Mouse (Mus musculus) ovary, postnatal 10 days (tissue): ENCODE results near the gene Depdc1b.

Source experiments
- DNase-seq: peaks from one replicate; pipeline ENCODE4 v3.0.0; 2022; ENCODE audit warnings: low spot score

Depdc1b gene

GRCm38 (mm10) chr13:108317414-108317813 lies 1.3 kb downstream of the Depdc1b start:
- no peak for DNase-seq

DNA sequence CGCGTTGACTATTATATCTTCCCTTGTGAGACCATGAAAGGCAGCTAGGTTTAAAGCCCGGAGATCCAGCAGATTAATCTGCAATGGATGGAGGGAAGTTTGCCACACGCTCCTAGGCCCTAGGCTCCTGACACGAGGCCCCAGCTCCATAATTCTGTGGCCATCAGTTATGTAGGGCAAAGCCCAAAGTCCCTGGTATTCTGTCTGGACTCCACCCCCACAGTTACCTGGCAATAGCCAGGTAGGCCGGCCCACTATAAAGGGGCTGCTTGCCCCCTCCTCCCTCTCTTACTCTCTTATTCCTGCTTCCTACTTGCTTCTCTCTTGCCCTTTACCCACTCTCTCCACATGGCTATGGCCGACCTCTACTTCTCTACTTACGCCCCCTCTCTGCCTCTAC lies 2.9 kb downstream of the Depdc1b start:
- DNase-seq: no peak

DNA sequence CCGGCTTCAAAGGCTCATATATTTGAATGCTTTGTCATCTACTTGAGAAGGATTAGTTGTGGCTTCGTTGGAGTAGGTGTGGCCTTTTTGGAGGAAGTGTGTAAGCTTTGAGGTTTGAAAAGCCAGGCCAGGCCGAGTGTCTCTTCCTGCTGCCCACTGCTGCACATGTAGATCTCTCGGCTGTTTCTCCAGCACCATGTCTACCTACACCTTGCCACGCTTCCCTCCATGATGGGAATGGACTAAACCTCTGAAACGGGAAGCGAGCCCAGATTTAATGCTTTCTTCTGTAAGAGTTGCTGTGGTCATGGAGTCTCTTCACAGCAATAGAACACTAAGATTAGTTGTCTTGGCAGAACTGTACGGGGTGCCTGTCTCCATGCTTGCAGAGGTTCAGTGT lies 4.1 kb downstream of the Depdc1b start:
- DNase-seq: no peak

- DNase-seq: no peak
Measured at GRCm38 (mm10) chr13:108322466-108322865, 6.3 kb downstream of the Depdc1b start.

DNA sequence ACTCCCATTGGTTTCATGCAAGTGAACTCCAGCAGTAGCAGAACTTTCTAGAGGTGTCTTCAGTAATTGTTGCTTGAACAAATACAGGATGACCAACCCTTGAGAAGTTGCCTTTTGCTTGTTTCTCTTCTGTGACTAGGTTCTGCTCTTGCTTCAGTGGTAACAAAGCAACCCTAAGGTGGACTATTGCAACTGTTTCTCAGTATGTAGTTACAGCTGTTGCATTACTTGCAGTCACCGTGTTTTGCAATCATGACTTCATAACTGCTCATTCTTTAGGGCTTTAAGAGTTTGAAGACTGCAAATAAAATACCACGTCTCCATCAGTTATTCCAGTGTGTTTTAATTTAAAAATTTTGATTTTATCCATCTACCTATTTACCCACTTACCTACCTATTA lies 7.2 kb downstream of the Depdc1b start:
- DNase-seq: no peak

DNA sequence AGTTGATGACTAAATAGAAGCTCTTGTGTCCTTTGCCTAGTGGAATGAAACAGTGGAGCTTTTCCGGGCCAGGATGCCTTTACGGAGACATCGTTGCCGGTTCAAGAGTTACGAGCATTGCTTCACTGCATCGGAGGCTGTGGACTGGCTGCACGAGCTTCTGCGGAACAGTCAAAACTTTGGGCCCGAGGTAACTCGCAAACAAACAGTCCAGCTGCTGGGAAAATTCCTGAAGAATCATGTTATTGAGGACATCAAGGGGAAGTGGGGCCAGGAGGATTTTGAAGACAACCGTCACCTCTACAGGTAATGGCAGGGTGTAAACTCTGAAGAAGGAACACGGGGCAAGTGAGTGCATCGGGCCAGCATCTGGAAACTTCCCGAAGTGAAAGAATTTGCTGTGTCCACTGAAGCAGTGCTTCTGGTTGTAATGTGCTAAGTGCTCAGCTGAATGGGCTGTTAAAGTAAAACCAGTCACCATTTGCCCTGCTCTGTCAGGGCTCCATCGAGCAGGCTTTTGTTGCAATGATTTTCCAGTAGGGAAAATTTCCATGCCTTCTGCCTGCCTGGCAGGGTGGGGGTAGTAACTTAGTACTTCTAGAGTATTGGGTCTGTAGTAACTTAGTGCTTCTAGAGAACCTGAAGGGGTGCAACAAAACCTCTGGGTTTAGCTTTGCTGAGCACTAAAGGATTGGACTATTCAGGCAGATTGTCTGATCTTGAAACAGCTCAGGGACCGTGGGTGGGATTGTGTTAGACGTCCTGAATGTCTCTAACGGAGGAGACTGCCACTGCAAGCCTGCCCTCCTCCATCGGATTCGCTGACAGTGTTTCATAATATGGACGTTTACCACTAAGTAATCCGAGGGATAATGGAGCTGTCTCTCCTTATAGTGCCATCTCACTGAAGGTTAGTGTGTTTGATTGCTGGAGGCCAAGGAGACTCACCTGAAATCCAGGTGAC lies 8.0 kb downstream of the Depdc1b start:
- no peak for DNase-seq

DNA sequence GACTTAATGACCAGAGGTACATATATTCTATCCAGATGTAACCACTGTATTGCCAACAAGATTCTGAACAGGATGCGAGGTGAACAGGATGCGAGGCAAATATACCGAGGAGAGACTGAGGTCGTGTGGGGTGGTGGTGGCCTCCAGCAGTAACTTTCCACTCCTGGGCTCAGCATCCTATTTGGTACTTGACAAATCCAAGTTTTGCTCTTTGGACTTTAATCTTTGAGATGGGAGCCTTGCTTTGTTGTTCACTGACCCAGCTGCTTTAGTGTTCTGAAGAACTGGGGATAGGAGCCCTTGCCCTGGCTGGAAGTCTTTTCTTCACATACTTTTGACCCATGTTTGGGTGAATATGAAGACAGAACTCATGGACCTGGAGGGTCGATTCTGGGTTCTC lies 9.7 kb downstream of the Depdc1b start:
- DNase-seq: no peak

GRCm38 (mm10) chr13:108326351-108326750 lies 10.2 kb downstream of the Depdc1b start:
- DNase-seq: no peak

GRCm38 (mm10) chr13:108327047-108327446 lies 10.9 kb downstream of the Depdc1b start:
- DNase-seq: no peak

DNA sequence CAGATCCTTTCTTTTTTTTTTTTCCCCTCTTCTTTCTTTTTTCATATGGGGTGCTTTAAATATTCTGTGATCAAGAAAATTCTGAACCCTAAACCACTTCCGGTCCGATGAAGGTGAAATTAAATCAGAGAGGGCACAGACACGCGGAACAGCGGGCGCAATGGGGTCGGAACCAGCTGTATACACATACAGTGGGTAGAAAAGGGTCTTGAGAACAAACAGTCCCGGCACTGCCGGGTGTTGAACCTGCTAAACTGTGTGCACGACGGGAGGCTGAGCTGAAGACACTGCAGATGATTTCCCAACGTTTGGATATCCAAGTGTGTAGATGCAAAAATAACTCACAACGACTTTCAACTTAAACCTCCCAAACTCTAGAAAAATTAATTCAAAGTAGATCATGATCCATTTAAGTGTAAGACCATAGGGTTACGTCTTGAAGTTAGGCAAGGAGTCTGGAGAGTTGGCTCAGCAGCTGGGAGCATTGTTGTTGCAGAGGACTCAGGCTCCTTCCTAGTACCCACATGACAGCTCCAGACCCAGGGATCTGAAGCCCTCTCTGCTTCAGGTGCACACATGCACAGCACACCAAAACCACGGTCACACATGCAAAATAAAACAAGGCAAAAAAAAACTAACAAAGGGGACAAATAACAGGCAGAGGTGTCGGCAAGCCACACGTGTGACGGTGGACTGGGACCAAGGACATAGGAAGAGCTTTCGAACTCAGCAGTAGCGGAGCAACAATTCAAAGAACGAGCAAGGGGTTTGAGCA lies 12.5 kb downstream of the Depdc1b start:
- DNase-seq: no peak

GRCm38 (mm10) chr13:108329693-108330092 lies 13.6 kb downstream of the Depdc1b start:
- DNase-seq: no peak

- DNase-seq: no peak
Measured at GRCm38 (mm10) chr13:108335257-108336003, 19.3 kb downstream of the Depdc1b start.

GRCm38 (mm10) chr13:108336192-108336591 lies 20.1 kb downstream of the Depdc1b start:
- DNase-seq: no peak

GRCm38 (mm10) chr13:108337340-108337739 lies 21.2 kb downstream of the Depdc1b start:
- no peak for DNase-seq

- DNase-seq: no peak
Measured at GRCm38 (mm10) chr13:108338076-108338836, 22.1 kb downstream of the Depdc1b start.

GRCm38 (mm10) chr13:108339907-108340596 lies 23.9 kb downstream of the Depdc1b start:
- DNase-seq: no peak

GRCm38 (mm10) chr13:108341585-108341984 lies 25.5 kb downstream of the Depdc1b start:
- no peak for DNase-seq

- no peak for DNase-seq
Measured at GRCm38 (mm10) chr13:108345756-108346155, 29.6 kb downstream of the Depdc1b start.

GRCm38 (mm10) chr13:108347016-108347415 lies 30.9 kb downstream of the Depdc1b start:
- DNase-seq: no peak

DNA sequence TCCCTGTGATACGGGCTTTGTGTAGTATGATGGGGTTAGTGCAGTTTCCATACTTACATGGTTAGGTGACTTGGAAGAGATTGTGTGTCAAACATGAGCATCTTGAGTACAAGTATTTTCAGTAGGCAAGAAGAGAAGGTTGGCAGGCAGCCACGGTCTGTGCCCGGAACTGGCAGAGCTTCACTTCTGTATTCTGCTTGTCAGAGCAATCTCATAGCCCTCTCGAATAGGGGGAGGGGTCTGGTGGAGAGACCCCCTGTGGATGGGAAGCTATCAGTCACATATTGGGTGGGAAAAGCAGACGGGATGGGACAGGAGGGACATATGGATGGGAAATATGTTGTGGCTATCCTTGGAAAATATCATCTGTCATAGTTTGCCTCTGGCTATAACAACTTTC lies 33.5 kb downstream of the Depdc1b start:
- no peak for DNase-seq

DNA sequence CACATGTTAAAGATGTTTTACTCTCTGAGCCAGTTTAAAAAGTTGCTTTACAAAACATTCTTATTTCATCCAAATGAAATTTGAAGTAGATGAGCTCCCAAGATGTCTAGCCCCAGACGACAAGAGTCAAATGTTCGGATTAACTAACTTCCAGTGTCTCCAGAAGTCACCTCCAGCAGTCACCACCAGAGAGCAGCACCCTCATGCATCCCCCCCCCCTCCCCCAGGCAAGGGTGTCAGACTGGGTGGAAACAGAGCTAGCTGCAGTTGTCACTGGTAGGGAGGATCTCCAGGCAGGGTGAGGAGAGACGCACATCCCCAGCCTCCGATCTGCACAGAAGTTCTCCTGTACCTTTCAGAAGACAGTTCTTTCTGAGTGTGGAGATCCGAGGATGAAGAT lies 37.6 kb downstream of the Depdc1b start:
- DNase-seq: no peak
